Mouse (Mus musculus) layer of hippocampus, postnatal 36 days (tissue): ENCODE results near the gene Yipf2. TPM values are rescaled to one million over a fixed set of nuclear protein-coding genes. Genes with fewer than 3 reads are reported as not detected.

ENCODE experiments used
- DNase-seq, 2 experiments: peaks; one replicate each; pipeline ENCODE4 v3.0.0; 2022
- total RNA-seq, 2 experiments: library from RNA; stranded (reverse); gene quantifications; 2 replicates each; pipeline ENCODE4 v1.2.3; 2021

Gene Yipf2
- total RNA-seq, result 10 to 100 TPM; 17.8 to 18.4 TPM

GRCm38 (mm10) chr9:21592703-21593121 is at the start of gene Yipf2, which contains the start of gene Timm29:
TSS of gene Yipf2 (minus strand) at chr9:21592828.
TSS of gene Timm29 (plus strand) at chr9:21592722.
- peak; percentile 91 for DNase-seq

GRCm38 (mm10) chr9:21639031-21639430 is 46.4 kb upstream of the Yipf2 start:
- DNase-seq, result no peak

- no peak for DNase-seq
Observed at GRCm38 (mm10) chr9:21635639-21636038, 43.0 kb upstream of the Yipf2 start.

GRCm38 (mm10) chr9:21633106-21633505 is 40.5 kb upstream of the Yipf2 start:
- no peak for DNase-seq

GRCm38 (mm10) chr9:21630673-21631072 is 38.0 kb upstream of the Yipf2 start:
- no peak for DNase-seq

GRCm38 (mm10) chr9:21627145-21627795 is 34.6 kb upstream of the Yipf2 start:
- DNase-seq, result no peak

GRCm38 (mm10) chr9:21626571-21626970 is 33.9 kb upstream of the Yipf2 start:
- DNase-seq, result no peak

- DNase-seq, result no peak
Observed at GRCm38 (mm10) chr9:21625342-21626339, 33.0 kb upstream of the Yipf2 start.

- no peak for DNase-seq
Observed at GRCm38 (mm10) chr9:21622676-21623075, 30.0 kb upstream of the Yipf2 start.

- DNase-seq, result no peak
Observed at GRCm38 (mm10) chr9:21620229-21620628, 27.6 kb upstream of the Yipf2 start.

GRCm38 (mm10) chr9:21617066-21617465 is 24.4 kb upstream of the Yipf2 start:
- no peak for DNase-seq

GRCm38 (mm10) chr9:21616232-21616781 is 23.7 kb upstream of the Yipf2 start:
- peak; percentile 84 to 87 for DNase-seq

- DNase-seq, result peak; percentile 100
Observed at GRCm38 (mm10) chr9:21615617-21616231, 23.1 kb upstream of the Yipf2 start, which contains the start of gene Smarca4. TSS of gene Smarca4 (plus strand) at chr9:21616169.

GRCm38 (mm10) chr9:21614864-21615616 is 22.4 kb upstream of the Yipf2 start:
- DNase-seq, result no peak

GRCm38 (mm10) chr9:21609861-21610260 is 17.2 kb upstream of the Yipf2 start:
- no peak for DNase-seq

- DNase-seq, result no peak
Observed at GRCm38 (mm10) chr9:21606648-21607047, 14.0 kb upstream of the Yipf2 start.

- DNase-seq, result no peak
Observed at GRCm38 (mm10) chr9:21605865-21606264, 13.2 kb upstream of the Yipf2 start.

- no peak for DNase-seq
Observed at GRCm38 (mm10) chr9:21604119-21604518, 11.5 kb upstream of the Yipf2 start.

- peak; percentile 53 to 62 for DNase-seq
Observed at GRCm38 (mm10) chr9:21601722-21602399, 9.2 kb upstream of the Yipf2 start.

GRCm38 (mm10) chr9:21601073-21601472 is 8.4 kb upstream of the Yipf2 start:
- DNase-seq, result no peak

- DNase-seq, result no peak
Observed at GRCm38 (mm10) chr9:21600186-21600585, 7.6 kb upstream of the Yipf2 start.
